Mouse (Mus musculus) bone marrow macrophage, adult 2 months (primary cell): Measurements from ENCODE around the gene Sipa1l2.

Experiments
- CTCF ChIP-seq: IDR thresholded peaks from 2 replicates; pipeline ENCODE4 v1.5.1; 2012; ENCODE audit warnings: low read depth, mild to moderate bottlenecking, low read length, moderate library complexity
- POLR2A ChIP-seq: IDR thresholded peaks from 2 replicates; pipeline ENCODE4 v1.6.1; 2012; ENCODE audit warnings: mild to moderate bottlenecking, low read depth, low read length, borderline replicate concordance

GRCm38 (mm10) chr8:125406453-125406852 is 163.2 kb downstream of the Sipa1l2 start:
- TF ChIP-seq CTCF, result no peak
- TF ChIP-seq POLR2A, result no peak
